Mouse (Mus musculus): ENCODE measurements around the gene Zfp319. TPM values are rescaled to one million over a fixed set of nuclear protein-coding genes. Genes with fewer than 3 reads are reported as not detected.

Zfp319 gene
- polyA plus RNA-seq, 1 experiment from 2014 or later, result 6.6 TPM

DNA sequence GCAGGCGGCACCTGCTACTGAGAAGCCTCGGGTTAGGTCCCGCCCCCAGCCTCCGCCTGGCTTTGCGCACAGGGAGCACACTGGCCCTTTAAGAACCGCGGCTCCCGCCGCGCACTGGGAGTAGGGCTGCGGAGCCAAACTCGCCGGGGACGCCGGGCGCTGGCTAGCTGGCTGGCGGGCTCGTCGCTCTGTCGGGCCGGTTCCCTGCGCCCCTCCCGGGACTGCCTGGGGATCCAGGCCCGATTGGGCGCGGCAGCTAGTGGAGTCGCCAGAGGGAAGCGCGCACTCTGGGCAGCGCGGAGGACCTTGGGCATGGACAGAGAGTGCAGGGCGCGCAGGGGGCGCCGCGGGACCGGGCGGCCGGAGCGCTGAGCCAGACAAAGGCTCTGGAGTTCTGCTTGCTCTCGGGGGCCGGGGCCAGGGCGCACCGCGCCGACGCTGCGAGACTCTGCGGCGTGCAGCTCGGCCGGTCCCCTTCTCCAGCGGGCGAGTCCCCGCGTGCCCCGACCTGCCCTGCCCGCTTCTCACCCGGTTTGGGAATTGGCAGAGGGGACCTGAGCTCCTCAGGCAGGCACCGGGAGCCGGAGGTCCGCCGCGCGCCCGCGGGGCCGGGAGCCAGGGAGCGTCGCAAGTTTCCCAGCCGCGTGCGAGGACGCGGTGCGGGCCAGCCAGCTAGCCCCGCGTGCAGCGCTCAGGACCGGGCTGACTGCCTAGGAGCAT, 20.6 kb upstream of the Zfp319 start, which contains the start of gene Mmp15:
TSS of gene Mmp15 (plus strand) at position 118 of the 720 bp plus-strand sequence.
- peak within 1 kb of the TSS; percentile 98 for H3K4me2 ChIP-seq (ENCODE audit: low read length)
- peak within 1 kb of the TSS; percentile 69 for H3K9ac ChIP-seq (ENCODE audit: low read depth, low read length)
- TF ChIP-seq CTCF (IDR thresholded peaks at IDR 0.05; ENCODE audit: low read depth), result no peak
- peak within 1 kb of the TSS; percentile 71 for H3K4me3 ChIP-seq (replicated peaks; ENCODE audit: low read depth, low read length)
- peak within 1 kb of the TSS; percentile 47 for H3K27ac ChIP-seq
- peaks cover 29% of the 10 kb centered on the region; the same call in 1 of the 2 replicates for H3K4me1 ChIP-seq (replicated peaks; ENCODE audit: insufficient read depth, low read length)
- DNase-seq (ENCODE audit: low spot score), result peak; percentile 57
- ATAC-seq (replicated peaks; ENCODE audit: low FRiP score, low read depth), result peak; percentile 41
- no peaks in the 10 kb centered on the region for H3K27me3 ChIP-seq (ENCODE audit: insufficient read depth, low read length)
- H3K36me3 ChIP-seq (ENCODE audit: insufficient read depth, low read length), result no peaks in the 10 kb centered on the region
- under 1% methylated on average over 76 of the region's 80 CpGs for WGBS
- H3K9me3 ChIP-seq (replicated peaks; ENCODE audit: low read length), result no peaks in the 10 kb centered on the region

DNA sequence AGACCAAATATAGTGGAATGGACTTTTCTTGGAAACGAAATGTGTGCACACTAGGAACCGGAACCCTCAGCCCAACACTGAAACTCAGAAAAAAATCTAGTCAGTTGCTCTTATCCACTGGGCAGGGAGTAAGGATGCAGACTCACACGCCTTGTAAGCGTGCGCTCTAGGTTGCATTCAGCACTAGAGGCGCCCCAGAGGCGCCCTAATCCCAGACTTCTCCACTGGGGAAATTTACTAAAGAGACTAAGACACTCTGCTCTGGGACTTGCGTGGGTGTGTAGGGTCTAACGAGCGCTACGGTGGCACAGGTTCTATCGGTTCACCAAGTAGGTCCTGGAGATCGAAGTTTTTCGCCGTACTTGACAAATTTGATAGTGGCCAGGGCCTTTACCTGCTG, 19.7 kb upstream of the Zfp319 start:
- Histone ChIP-seq H3K9me3 (replicated peaks; ENCODE audit: low read length) (no peaks in the 10 kb centered on the region), H3K4me2 (ENCODE audit: low read length) (peak overlapping the region; percentile 98), H3K27me3 (ENCODE audit: insufficient read depth, low read length) (no peaks in the 10 kb centered on the region), H3K4me3 (replicated peaks; ENCODE audit: low read depth, low read length) (peak overlapping the region; percentile 71), H3K9ac (ENCODE audit: low read depth, low read length) (no peak overlapping the region), H3K4me1 (replicated peaks; ENCODE audit: insufficient read depth, low read length) (peaks cover 29% of the 10 kb centered on the region; the same call in 1 of the 2 replicates), H3K27ac (no peak overlapping the region), H3K36me3 (ENCODE audit: insufficient read depth, low read length) (no peaks in the 10 kb centered on the region)
- ATAC-seq (replicated peaks; ENCODE audit: low FRiP score, low read depth) (no peak), DNase-seq (ENCODE audit: low spot score) (peak; percentile 76)
- 1% methylated on average over 15 of the region's 15 CpGs for WGBS
- TF ChIP-seq CTCF (IDR thresholded peaks at IDR 0.05; ENCODE audit: low read depth), result peak; percentile 47

DNA sequence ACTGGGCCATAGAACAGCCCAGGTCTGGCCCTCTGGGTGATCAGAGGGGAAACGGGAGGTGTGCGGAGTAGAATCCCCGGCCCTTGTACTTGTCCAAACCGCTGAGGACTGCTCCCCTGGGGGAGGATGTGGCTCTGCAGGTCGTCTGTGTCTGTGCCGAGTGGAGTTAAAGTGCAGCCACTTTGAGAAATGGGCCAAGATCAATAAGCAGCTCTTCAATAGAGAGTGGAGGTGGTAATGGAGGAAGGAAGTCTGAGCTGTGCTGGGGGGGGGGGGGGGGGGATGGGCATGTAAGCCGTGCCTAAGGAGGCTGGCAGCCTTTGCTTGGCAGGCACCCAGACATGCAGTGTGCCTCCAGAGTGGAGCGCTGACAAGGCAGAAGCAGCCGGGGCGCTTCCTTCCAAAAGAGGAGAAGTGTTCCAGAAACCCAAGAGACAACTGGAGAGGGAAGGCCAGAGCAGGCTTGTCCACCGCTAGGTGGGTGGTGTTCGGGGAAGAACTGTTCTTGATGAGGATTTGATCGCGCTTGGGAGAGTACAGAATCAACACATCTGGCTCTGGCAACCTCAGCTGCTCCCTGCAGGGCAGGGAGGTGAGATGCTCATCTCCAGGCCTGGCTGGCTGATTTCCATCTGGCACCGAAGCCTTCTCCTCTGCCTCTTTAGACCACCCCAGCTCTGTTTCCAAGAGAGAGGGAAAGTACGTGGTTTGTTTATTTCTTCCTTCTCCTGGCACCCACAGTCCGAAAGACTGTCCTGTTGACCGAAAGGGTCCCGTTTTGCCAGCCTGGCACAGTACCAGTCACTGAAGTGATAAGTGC, 17.3 kb upstream of the Zfp319 start:
- H3K36me3 ChIP-seq (ENCODE audit: insufficient read depth, low read length), result 0 out of 2 replicates have a peak, but pooled peaks cover 2% of the 10 kb centered on the region
- 52% methylated on average over 19 of the region's 19 CpGs for WGBS
- no peaks in the 10 kb centered on the region for H3K9me3 ChIP-seq (replicated peaks; ENCODE audit: low read length)
- H3K27me3 ChIP-seq (ENCODE audit: insufficient read depth, low read length), result no peaks in the 10 kb centered on the region
- no peak overlapping the region for H3K4me2 ChIP-seq (ENCODE audit: low read length)
- no peak overlapping the region for H3K4me3 ChIP-seq (replicated peaks; ENCODE audit: low read depth, low read length)
- ATAC-seq (replicated peaks; ENCODE audit: low FRiP score, low read depth), result no peak
- DNase-seq (ENCODE audit: low spot score), result no peak
- H3K9ac ChIP-seq (ENCODE audit: low read depth, low read length), result no peak overlapping the region
- peaks cover 29% of the 10 kb centered on the region; the same call in 1 of the 2 replicates for H3K4me1 ChIP-seq (replicated peaks; ENCODE audit: insufficient read depth, low read length)
- H3K27ac ChIP-seq, result no peak overlapping the region
- no peak for TF ChIP-seq CTCF (IDR thresholded peaks at IDR 0.05; ENCODE audit: low read depth)

DNA sequence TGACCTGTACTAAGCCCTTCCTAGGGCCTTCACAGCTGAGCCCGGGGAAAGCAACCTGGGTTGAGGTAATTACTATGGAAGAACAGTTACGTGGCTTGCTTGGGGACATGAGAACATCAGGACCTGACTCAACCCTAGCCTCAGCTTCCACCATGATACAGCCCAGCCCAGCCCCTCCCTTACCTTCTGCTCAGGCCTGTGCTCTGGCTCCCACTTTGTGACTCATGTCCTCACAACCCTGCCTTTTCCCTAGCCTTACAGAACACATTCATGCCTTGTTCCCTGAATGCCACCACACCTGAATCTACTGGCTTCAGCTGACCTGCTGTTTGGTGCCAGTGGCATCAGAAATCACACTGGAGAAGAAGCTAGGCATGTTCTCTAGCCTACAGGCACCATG, 16.6 kb upstream of the Zfp319 start:
- DNase-seq (ENCODE audit: low spot score), result no peak
- ATAC-seq (replicated peaks; ENCODE audit: low FRiP score, low read depth), result no peak
- Histone ChIP-seq H3K4me1 (replicated peaks; ENCODE audit: insufficient read depth, low read length) (peaks cover 22% of the 10 kb centered on the region; the same call in 1 of the 2 replicates), H3K4me3 (replicated peaks; ENCODE audit: low read depth, low read length) (no peak overlapping the region), H3K9me3 (replicated peaks; ENCODE audit: low read length) (no peaks in the 10 kb centered on the region), H3K4me2 (ENCODE audit: low read length) (no peak overlapping the region), H3K36me3 (ENCODE audit: insufficient read depth, low read length) (0 out of 2 replicates have a peak, but pooled peaks cover 8% of the 10 kb centered on the region), H3K9ac (ENCODE audit: low read depth, low read length) (no peak overlapping the region), H3K27me3 (ENCODE audit: insufficient read depth, low read length) (no peaks in the 10 kb centered on the region), H3K27ac (no peak overlapping the region)
- no peak for TF ChIP-seq CTCF (IDR thresholded peaks at IDR 0.05; ENCODE audit: low read depth)
- 83% methylated on average over 2 of the region's 2 CpGs for WGBS

DNA sequence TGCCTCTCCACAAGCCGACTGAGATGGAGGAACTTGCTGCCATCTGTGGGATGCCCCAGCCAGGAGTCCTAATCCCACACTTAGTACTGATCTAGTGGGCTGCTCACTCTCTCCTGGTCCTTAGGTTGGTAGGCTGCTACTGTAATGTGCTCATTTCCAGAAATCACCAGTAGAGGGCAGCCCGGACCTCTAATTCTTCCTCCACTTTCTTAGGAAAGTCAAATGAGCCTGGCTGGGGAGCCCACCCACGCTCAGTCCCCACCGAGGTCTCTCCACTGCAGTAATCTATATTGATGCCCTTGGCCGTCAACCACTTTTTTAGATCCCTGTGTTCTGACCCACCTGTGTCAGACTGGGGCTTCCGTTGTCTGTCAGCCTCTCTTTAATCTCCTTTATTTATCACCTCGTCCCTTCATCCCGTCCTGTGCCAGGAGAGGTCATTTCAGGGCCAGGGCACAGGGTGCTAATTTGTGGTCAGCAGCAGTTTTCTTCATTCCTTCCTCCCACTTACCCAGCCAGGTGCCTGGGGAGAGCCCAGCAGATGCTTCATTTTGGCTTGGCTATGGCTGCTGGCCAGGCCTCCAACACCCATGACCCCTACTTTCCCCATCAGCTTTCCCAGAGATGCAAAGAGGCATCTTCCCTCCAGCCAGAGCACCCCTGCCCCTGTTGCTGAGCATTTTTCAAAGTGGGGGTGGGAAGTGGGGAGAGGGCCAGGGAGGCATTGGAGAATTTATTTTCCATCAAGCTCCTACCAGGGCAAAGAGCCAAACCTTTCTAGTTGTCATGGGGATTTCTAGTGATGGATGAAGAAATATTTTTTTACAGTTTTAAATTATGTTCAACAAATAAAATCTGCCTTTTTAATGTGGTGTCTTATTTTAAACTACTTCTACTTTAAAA, 15.1 kb upstream of the Zfp319 start:
- DNase-seq (ENCODE audit: low spot score) (peak; percentile 89), ATAC-seq (replicated peaks; ENCODE audit: low FRiP score, low read depth) (peak; percentile 34)
- 0 out of 2 replicates have a peak, but pooled peaks cover 12% of the 10 kb centered on the region for H3K36me3 ChIP-seq (ENCODE audit: insufficient read depth, low read length)
- H3K4me2 ChIP-seq (ENCODE audit: low read length), result no peak overlapping the region
- H3K4me1 ChIP-seq (replicated peaks; ENCODE audit: insufficient read depth, low read length), result peaks cover 12% of the 10 kb centered on the region; the same call in 1 of the 2 replicates
- no peak overlapping the region for H3K4me3 ChIP-seq (replicated peaks; ENCODE audit: low read depth, low read length)
- TF ChIP-seq CTCF (IDR thresholded peaks at IDR 0.05; ENCODE audit: low read depth), result peak; percentile 82
- no peak overlapping the region for H3K27ac ChIP-seq
- no peaks in the 10 kb centered on the region for H3K9me3 ChIP-seq (replicated peaks; ENCODE audit: low read length)
- no peaks in the 10 kb centered on the region for H3K27me3 ChIP-seq (ENCODE audit: insufficient read depth, low read length)
- WGBS, result 16% methylated on average over 8 of the region's 8 CpGs
- no peak overlapping the region for H3K9ac ChIP-seq (ENCODE audit: low read depth, low read length)

All from kidney, postnatal 0 days (tissue).